ENCODE assay signal across 17 mouse cellular contexts in genomic region chr5:118802036-118802435, GRCm38 (mm10).
"Had no signal": no experiment of that assay in that cellular context is flagged by ENCODE, and none has a peak within 500 bp of the region (broad histone marks: within the 10 kb centered on the region; RNA-seq: fewer than 3 reads in every experiment).

No protein-coding gene starts in this region.

- H3K9me3 ChIP-seq: lung, embryonic 15.5 days; midbrain, embryonic 13.5 days; midbrain, embryonic 15.5 days; neural tube, embryonic 12.5 days; stomach, embryonic 15.5 days had no signal

- H3K27ac ChIP-seq: lung, embryonic 15.5 days; macrophage; midbrain, embryonic 13.5 days; midbrain, embryonic 15.5 days; neural tube, embryonic 12.5 days; stomach, embryonic 15.5 days; stomach, postnatal 0 days had no signal

- DNase-seq: lung, adult 2 months; lung, postnatal 14 days; lung, postnatal 36 days; right cerebral cortex, postnatal 14 days; thymus, adult 2 months; thymus, postnatal 25 days; thymus, postnatal 4 days had no signal

- H3K4me2 ChIP-seq: lung, embryonic 15.5 days; midbrain, embryonic 11.5 days; midbrain, embryonic 13.5 days; midbrain, embryonic 15.5 days; neural tube, embryonic 12.5 days; stomach, embryonic 15.5 days had no signal

- H3K9ac ChIP-seq: lung, embryonic 15.5 days; midbrain, embryonic 13.5 days; midbrain, embryonic 15.5 days; neural tube, embryonic 12.5 days; stomach, embryonic 15.5 days had no signal

- H3K4me1 ChIP-seq: lung, embryonic 15.5 days; megakaryocyte, embryonic 14.5 days; stomach, embryonic 15.5 days had no signal

- ATAC-seq: lung, postnatal 0 days; midbrain, embryonic 13.5 days; midbrain, embryonic 15.5 days had no signal

- H3K27me3 ChIP-seq: lung, embryonic 15.5 days; midbrain, embryonic 15.5 days; neural tube, embryonic 12.5 days; stomach, embryonic 15.5 days had no signal

- H3K4me3 ChIP-seq: lung, embryonic 15.5 days; megakaryocyte, embryonic 14.5 days; midbrain, embryonic 13.5 days; midbrain, embryonic 15.5 days; neural tube, embryonic 12.5 days; stomach, embryonic 15.5 days had no signal

- H3K36me3 ChIP-seq: lung, embryonic 15.5 days; midbrain, embryonic 13.5 days; midbrain, embryonic 15.5 days; neural tube, embryonic 12.5 days; stomach, embryonic 15.5 days had no signal
